Mouse (Mus musculus) liver, adult 2 months (tissue): Measurements from ENCODE around the gene Ugt1a7c. TPM values are rescaled to one million over a fixed set of nuclear protein-coding genes. Genes with fewer than 3 reads are reported as not detected.

Source experiments
- DNase-seq: peaks from one replicate; pipeline ENCODE4 v3.0.0-alpha.2; 2011; ENCODE audit warnings: low read depth, low spot score; ENCODE audit errors: extremely low read depth
- H3K27ac ChIP-seq: fragments of 200-500 bp; replicated peaks from 2 replicates; pipeline ENCODE4 v1.5.1; 2012; ENCODE audit warnings: low read depth, mild to moderate bottlenecking, control low read depth, inconsistent platforms, low read length; ENCODE audit not compliant: insufficient read depth
- H3K27me3 ChIP-seq: fragments of 200-500 bp; 2 replicates; pipeline ENCODE4 v1.6.1; 2012; ENCODE audit warnings: mild to moderate bottlenecking, moderate library complexity, low read length, inconsistent platforms; ENCODE audit not compliant: control insufficient read depth, insufficient read depth
- H3K36me3 ChIP-seq: fragments of 200-500 bp; 2 replicates; pipeline ENCODE4 v1.6.1; 2012; ENCODE audit warnings: low read length, inconsistent platforms; ENCODE audit not compliant: control insufficient read depth, insufficient read depth
- H3K4me1 ChIP-seq: fragments of 200-500 bp; 2 replicates; pipeline ENCODE4 v1.6.1; 2011; ENCODE audit warnings: low read length; ENCODE audit not compliant: control insufficient read depth, insufficient read depth
- H3K4me3 ChIP-seq: fragments of 200-500 bp; 2 replicates; pipeline ENCODE4 v1.5.1; 2011; ENCODE audit warnings: low read depth, mild to moderate bottlenecking, control low read depth, low read length, moderate library complexity; ENCODE audit not compliant: insufficient read depth
- H3K79me2 ChIP-seq: fragments of 200-500 bp; 2 replicates; pipeline ENCODE4 v1.6.1; 2012; ENCODE audit warnings: inconsistent platforms, mild to moderate bottlenecking, low read length, moderate library complexity; ENCODE audit not compliant: control insufficient read depth, insufficient read depth
- H3K9ac ChIP-seq: fragments of 200-500 bp; 2 replicates; pipeline ENCODE4 v1.6.1; 2012; ENCODE audit warnings: low read depth, mild to moderate bottlenecking, control low read depth, inconsistent platforms, low read length
- CTCF ChIP-seq: fragments of 200-500 bp; IDR thresholded peaks from 2 replicates; pipeline ENCODE4 v1.5.1; 2011; ENCODE audit warnings: low read depth, low read length, control low read depth
- POLR2A ChIP-seq: fragments of 200-500 bp; IDR thresholded peaks from 2 replicates; pipeline ENCODE4 v1.6.1; 2011; ENCODE audit warnings: low read length, control low read depth; ENCODE audit not compliant: insufficient read depth; ENCODE audit errors: extremely low read depth
- WGBS: fragments of 180-500 bp; shearing (Covaris S2); methylation state at CpG from one replicate; pipeline ENCODE4 v1.1.7; 2018; 5-methylcytosine and 5-hydroxymethylcytosine counted together
- polyA plus RNA-seq: library from polyadenylated mRNA; depleted of rRNA; stranded (reverse); fragments of >200 nt; gene quantifications from 2 replicates; pipeline ENCODE4 v1.2.3, GENCODE M21; 2012
- total RNA-seq: library from RNA; depleted of rRNA; stranded (reverse); fragments of >200 nt; gene quantifications from 2 replicates; pipeline ENCODE4 v1.2.3, GENCODE M21; 2014

Ugt1a7c gene
- total and polyA plus RNA-seq, 2 experiments = 2.0 to 51.1 TPM

- no peak overlapping the region for H3K4me3 ChIP-seq
- no peak overlapping the region for H3K27ac ChIP-seq
- TF ChIP-seq POLR2A (no peak), CTCF (no peak)
- no peak for DNase-seq
- no peaks in the 10 kb centered on the region for H3K27me3 ChIP-seq
- H3K4me1 ChIP-seq = no peaks in the 10 kb centered on the region
- 78% methylated on average over 6 of the region's 6 CpGs for WGBS
- no peaks in the 10 kb centered on the region for H3K36me3 ChIP-seq
- H3K79me2 ChIP-seq = no peaks in the 10 kb centered on the region
- no peak overlapping the region for H3K9ac ChIP-seq
Measured at GRCm38 (mm10) chr1:88230981-88231802, 136.3 kb downstream of the Ugt1a7c start.

GRCm38 (mm10) chr1:88231803-88232499 is 137.1 kb downstream of the Ugt1a7c start:
- Histone ChIP-seq H3K79me2 (no peaks in the 10 kb centered on the region), H3K9ac (no peak overlapping the region), H3K4me3 (no peak overlapping the region), H3K27me3 (no peaks in the 10 kb centered on the region), H3K36me3 (no peaks in the 10 kb centered on the region), H3K4me1 (no peaks in the 10 kb centered on the region), H3K27ac (no peak overlapping the region)
- 67% methylated on average over 7 of the region's 7 CpGs for WGBS
- no peak for TF ChIP-seq POLR2A
- no peak for TF ChIP-seq CTCF
- no peak for DNase-seq

GRCm38 (mm10) chr1:88232664-88233380 is 138.0 kb downstream of the Ugt1a7c start:
- no peak overlapping the region for H3K9ac ChIP-seq
- no peaks in the 10 kb centered on the region for H3K36me3 ChIP-seq
- no peaks in the 10 kb centered on the region for H3K4me1 ChIP-seq
- no peaks in the 10 kb centered on the region for H3K79me2 ChIP-seq
- no peak for DNase-seq
- 52% methylated on average over 3 of the region's 3 CpGs for WGBS
- no peaks in the 10 kb centered on the region for H3K27me3 ChIP-seq
- no peak overlapping the region for H3K4me3 ChIP-seq
- H3K27ac ChIP-seq = no peak overlapping the region
- TF ChIP-seq POLR2A = no peak
- TF ChIP-seq CTCF = no peak

- no peaks in the 10 kb centered on the region for H3K4me1 ChIP-seq
- 71% methylated on average over 14 of the region's 14 CpGs for WGBS
Measured at GRCm38 (mm10) chr1:88233421-88234247, 138.8 kb downstream of the Ugt1a7c start.

GRCm38 (mm10) chr1:88234248-88234610 is 139.4 kb downstream of the Ugt1a7c start:
- H3K4me1 ChIP-seq = no peaks in the 10 kb centered on the region
- 69% methylated on average over 4 of the region's 4 CpGs for WGBS
- TF ChIP-seq POLR2A (no peak), CTCF (no peak)
- H3K9ac ChIP-seq = no peak overlapping the region
- no peaks in the 10 kb centered on the region for H3K36me3 ChIP-seq
- no peak overlapping the region for H3K4me3 ChIP-seq
- H3K27me3 ChIP-seq = no peaks in the 10 kb centered on the region
- DNase-seq = no peak
- no peak overlapping the region for H3K27ac ChIP-seq
- no peaks in the 10 kb centered on the region for H3K79me2 ChIP-seq

More at GRCm38 (mm10) chr1:88233421-88234247, 138.8 kb downstream of the Ugt1a7c start:
- H3K36me3 ChIP-seq = no peaks in the 10 kb centered on the region
- no peak for DNase-seq
- no peaks in the 10 kb centered on the region for H3K27me3 ChIP-seq
- no peak overlapping the region for H3K27ac ChIP-seq
- no peak overlapping the region for H3K9ac ChIP-seq
- no peak for TF ChIP-seq POLR2A
- TF ChIP-seq CTCF = no peak
- no peaks in the 10 kb centered on the region for H3K79me2 ChIP-seq
- no peak overlapping the region for H3K4me3 ChIP-seq
